Mouse (Mus musculus): ENCODE measurements around the gene Xiap. TPM values are rescaled to one million over a fixed set of nuclear protein-coding genes. Genes with fewer than 3 reads are reported as not detected.

Xiap gene
- polyA plus RNA-seq, 1 experiment from 2014 or later: 10.6 TPM

DNA sequence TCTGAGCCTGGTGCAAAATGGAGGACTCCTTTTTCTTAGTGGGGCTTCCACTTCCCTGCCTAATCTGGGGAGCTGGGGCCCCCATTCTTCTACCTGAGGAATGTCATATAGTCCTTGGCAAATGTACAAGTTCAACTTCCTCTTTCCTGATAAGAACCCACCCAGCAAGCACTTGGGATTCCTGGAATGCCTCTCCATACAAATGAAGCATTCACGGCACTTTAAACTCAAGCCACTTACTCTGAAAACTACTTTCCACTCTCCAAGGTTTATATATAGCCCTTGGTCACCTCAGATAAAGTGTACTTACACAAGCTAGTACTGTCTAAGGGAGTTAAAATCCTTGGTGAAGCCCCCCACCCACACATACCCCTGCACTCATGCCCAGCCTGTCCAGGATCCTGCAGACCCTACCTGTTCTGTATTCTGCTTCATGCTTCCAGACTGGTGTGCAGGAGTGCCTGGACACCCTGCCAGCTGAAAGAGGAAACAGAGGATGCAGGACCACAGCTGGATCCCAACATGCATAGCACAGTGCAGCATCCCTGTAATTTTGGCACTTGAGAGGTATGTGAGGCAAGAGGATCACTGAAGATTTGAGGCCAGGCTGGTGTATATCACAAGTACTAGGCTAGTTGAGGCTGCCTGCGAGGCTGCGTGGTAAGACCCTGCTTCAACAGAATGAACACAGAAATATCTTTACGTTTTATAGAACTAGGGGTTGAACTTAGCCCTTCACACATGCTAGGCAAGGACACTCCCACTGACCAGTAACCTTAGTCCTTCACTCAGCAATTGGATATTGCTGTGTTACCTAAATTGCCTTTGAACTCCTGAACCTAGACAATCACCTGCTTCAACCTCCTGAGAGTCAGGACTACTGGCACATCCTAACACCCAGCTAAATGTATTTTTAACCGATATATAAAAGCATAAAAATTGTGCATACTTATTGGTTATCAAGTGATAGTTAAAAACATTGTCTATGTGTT is 8.5 kb upstream of the Xiap start:
- 0 out of 2 replicates have a peak, but pooled peaks cover 3% of the 10 kb centered on the region for H3K4me1 ChIP-seq
- H3K9me3 ChIP-seq: no peaks in the 10 kb centered on the region
- H3K36me3 ChIP-seq (replicated peaks): no peaks in the 10 kb centered on the region
- 74% methylated on average over 5 of the region's 5 CpGs for WGBS
- no peaks in the 10 kb centered on the region for H3K27me3 ChIP-seq (ENCODE audit: poor library complexity, severe bottlenecking)
- DNase-seq (ENCODE audit: extremely low spot score, low spot score): no peak
- no peak overlapping the region for H3K27ac ChIP-seq
- H3K4me3 ChIP-seq: no peak overlapping the region

DNA sequence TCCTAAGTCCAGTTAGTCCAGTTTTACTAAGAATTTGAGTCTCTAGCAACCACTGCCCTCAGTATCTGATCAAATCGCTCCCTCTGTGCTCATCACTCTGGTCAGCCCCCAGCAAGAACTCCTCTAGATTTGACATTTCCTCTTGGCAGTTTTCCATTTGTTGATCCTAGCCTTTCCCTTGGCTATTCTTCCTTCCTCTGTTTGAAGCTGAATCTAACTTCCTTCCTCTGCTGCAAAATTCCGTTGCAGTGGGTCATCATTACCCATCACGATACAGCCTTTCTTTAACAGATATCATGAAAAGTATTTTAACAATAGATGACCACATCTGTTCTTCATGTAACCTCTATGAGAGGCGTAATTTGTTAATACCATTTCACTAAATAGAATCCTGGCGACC is 2.5 kb upstream of the Xiap start:
- no peak overlapping the region for H3K4me3 ChIP-seq
- H3K36me3 ChIP-seq (replicated peaks): no peaks in the 10 kb centered on the region
- H3K9me3 ChIP-seq: no peaks in the 10 kb centered on the region
- no peaks in the 10 kb centered on the region for H3K4me1 ChIP-seq
- WGBS: 80% methylated on average over 5 of the region's 5 CpGs
- H3K27me3 ChIP-seq (ENCODE audit: poor library complexity, severe bottlenecking): no peaks in the 10 kb centered on the region
- no peak for DNase-seq (ENCODE audit: extremely low spot score, low spot score)
- H3K27ac ChIP-seq: no peak overlapping the region

DNA sequence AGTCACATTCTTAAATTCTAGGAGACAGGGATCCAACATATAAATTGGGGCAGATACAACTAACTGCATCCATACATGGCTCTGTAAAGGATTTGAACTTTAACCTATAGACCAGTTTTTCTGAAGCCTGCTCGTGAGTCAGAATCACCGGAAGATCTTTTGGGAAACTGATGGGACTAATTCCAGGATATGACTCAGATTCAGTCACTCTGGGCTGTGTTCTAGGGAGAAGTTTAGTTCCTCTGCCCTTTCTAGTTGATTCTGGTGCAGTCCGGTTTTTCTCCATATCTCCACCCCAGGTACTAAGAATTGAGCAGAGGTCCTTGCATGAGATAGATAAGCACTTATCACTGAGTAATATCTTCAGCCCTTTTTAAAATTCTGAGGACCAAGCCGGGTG is 1.6 kb upstream of the Xiap start:
- Histone ChIP-seq H3K4me1 (no peaks in the 10 kb centered on the region), H3K36me3 (replicated peaks) (no peaks in the 10 kb centered on the region), H3K9me3 (no peaks in the 10 kb centered on the region), H3K27me3 (ENCODE audit: poor library complexity, severe bottlenecking) (no peaks in the 10 kb centered on the region), H3K4me3 (no peak overlapping the region), H3K27ac (no peak overlapping the region)
- no peak for DNase-seq (ENCODE audit: extremely low spot score, low spot score)
- 89% methylated on average over 4 of the region's 4 CpGs for WGBS

DNA sequence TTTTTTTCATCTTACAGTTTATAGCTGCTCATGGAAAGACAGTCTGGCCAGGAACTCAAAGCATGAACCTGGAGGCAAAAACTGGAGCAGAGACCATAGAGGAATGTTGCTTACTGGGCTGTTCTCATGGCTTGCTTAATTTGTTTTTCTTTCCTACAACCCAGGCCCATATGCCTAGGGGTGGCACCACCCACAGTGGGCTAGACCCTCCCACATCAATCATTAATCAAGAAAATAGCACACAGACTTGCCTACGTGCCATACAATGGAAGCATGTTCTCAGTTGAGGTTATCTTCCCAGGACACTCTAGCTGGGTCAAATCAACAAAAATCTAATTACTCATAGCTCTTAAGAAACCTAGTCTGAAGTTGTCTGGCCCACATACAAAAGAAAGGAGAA is 4.1 kb downstream of the Xiap start:
- H3K4me1 ChIP-seq: no peaks in the 10 kb centered on the region
- H3K36me3 ChIP-seq (replicated peaks): no peaks in the 10 kb centered on the region
- no peaks in the 10 kb centered on the region for H3K9me3 ChIP-seq
- DNase-seq (ENCODE audit: extremely low spot score, low spot score): no peak
- WGBS: 96% methylated on average over 1 of the region's 1 CpGs
- H3K27me3 ChIP-seq (ENCODE audit: poor library complexity, severe bottlenecking): no peaks in the 10 kb centered on the region
- no peak overlapping the region for H3K4me3 ChIP-seq
- H3K27ac ChIP-seq: no peak overlapping the region

DNA sequence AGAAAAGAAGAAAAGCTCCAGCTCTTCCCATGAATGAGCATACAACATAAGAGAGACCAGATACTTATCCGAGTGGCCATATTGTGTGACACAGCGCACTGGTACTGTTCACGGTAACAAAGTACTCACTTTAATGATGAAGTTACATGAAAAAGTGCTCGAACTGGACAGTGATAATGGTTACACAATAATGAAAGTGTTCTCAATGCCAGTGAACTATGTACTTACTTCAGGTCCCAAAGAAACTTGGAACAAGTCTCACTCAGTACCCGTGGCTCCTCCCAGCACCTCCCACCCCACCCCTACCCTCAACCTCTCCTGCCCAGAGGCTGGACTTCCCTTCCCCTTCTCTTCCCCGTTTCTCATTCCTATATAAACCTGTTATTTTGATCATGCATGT is 5.6 kb downstream of the Xiap start:
- no peaks in the 10 kb centered on the region for H3K9me3 ChIP-seq
- no peaks in the 10 kb centered on the region for H3K4me1 ChIP-seq
- H3K27me3 ChIP-seq (ENCODE audit: poor library complexity, severe bottlenecking): no peaks in the 10 kb centered on the region
- WGBS: 87% methylated on average over 6 of the region's 6 CpGs
- no peaks in the 10 kb centered on the region for H3K36me3 ChIP-seq (replicated peaks)
- H3K4me3 ChIP-seq: no peak overlapping the region
- H3K27ac ChIP-seq: no peak overlapping the region
- DNase-seq (ENCODE audit: extremely low spot score, low spot score): no peak

DNA sequence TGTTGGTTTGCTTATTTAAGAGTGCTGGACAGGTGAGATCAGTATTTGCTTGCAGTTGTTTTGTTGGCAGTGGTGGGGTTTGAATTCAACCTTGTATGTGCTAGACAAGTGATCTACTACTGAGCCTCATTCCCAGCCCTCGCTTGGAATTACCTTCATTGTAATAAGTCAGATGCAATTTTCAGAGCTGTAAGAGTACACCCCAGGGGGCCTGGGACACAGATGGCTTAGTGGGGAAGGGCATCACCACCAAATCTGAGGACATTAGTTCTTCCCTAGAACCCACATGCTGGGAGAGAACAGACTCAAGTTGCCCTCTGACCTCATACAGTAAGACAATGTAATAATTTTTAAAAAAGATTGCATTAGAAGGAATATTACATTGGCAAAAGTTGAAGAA is 7.3 kb downstream of the Xiap start:
- WGBS: 88% methylated on average over 1 of the region's 1 CpGs

DNA sequence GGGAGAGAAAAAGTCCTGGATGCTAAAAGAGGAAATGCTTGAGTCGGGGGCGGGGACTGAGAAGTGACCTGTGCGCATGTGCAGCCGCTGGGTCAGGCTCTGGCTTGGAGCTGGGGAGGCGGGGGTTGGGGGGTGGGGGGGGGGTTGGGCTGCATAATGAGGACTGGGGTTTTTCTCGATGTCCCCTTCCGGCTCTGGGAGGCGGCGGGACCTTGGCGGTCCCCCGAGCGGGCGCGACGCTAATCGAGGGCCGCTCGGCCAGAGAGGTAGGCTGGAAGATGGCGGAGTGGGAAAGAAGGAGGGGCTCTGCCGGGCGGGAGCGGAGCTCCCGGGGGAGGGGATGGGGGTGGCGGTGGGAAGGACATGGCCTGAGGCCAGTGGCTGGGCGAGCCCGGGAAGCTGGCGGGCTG is 8.3 kb downstream of the Xiap start:
- H3K4me3 ChIP-seq: peak overlapping the region; percentile 54
- H3K27me3 ChIP-seq (ENCODE audit: poor library complexity, severe bottlenecking): no peaks in the 10 kb centered on the region
- peaks cover 10% of the 10 kb centered on the region for H3K36me3 ChIP-seq (replicated peaks)
- H3K4me1 ChIP-seq: no peaks in the 10 kb centered on the region
- H3K27ac ChIP-seq: peak overlapping the region; percentile 93
- peak; percentile 76 for DNase-seq (ENCODE audit: extremely low spot score, low spot score)
- H3K9me3 ChIP-seq: no peaks in the 10 kb centered on the region
- WGBS: 35% methylated on average over 21 of the region's 27 CpGs

More for the DNA sequence above, 7.3 kb downstream of the Xiap start:
- no peaks in the 10 kb centered on the region for H3K9me3 ChIP-seq
- no peak overlapping the region for H3K27ac ChIP-seq
- H3K4me3 ChIP-seq: no peak overlapping the region
- H3K27me3 ChIP-seq (ENCODE audit: poor library complexity, severe bottlenecking): no peaks in the 10 kb centered on the region
- H3K36me3 ChIP-seq (replicated peaks): 0 out of 2 replicates have a peak, but pooled peaks cover 3% of the 10 kb centered on the region
- no peaks in the 10 kb centered on the region for H3K4me1 ChIP-seq
- no peak for DNase-seq (ENCODE audit: extremely low spot score, low spot score)

DNA sequence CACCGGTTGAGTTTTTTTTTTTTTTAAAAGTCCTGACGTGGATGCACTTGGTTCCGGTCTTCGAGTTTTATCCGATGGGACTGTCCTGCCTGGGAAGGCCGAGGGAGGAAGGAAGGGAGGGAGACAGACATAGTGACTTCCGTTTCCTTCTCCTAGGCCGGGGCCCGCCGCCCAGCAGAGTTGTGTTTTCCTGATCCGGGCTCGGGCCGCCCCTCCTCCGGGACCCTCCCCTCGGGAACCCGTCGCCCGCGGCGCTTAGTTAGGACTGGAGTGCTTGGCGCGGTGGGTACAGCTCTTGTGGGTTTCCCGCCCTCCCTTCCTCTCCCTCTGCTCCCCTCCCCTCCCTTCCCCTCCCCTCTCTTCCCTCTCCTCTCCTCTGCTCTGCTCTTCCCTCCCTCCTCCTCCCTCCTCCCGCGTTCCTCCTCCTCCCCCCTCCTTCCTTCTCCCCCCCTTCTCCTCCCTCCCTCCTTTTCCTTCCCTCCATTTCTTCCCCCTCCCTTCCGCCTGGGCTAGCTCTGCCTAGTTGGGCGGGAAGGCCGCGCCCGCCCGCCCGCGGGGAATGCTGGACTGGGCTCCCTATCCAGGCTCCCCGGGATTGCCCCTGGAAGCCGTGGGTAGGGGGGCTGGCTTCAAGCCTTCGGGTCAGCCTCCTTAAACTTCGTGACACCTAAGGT is 8.9 kb downstream of the Xiap start:
- H3K4me3 ChIP-seq: peak overlapping the region; percentile 54
- peak overlapping the region; percentile 93 for H3K27ac ChIP-seq
- no peaks in the 10 kb centered on the region for H3K9me3 ChIP-seq
- no peaks in the 10 kb centered on the region for H3K4me1 ChIP-seq
- H3K36me3 ChIP-seq (replicated peaks): peaks cover 15% of the 10 kb centered on the region
- no peaks in the 10 kb centered on the region for H3K27me3 ChIP-seq (ENCODE audit: poor library complexity, severe bottlenecking)
- peak; percentile 80 for DNase-seq (ENCODE audit: extremely low spot score, low spot score)
- 15% methylated on average over 29 of the region's 37 CpGs for WGBS

DNA sequence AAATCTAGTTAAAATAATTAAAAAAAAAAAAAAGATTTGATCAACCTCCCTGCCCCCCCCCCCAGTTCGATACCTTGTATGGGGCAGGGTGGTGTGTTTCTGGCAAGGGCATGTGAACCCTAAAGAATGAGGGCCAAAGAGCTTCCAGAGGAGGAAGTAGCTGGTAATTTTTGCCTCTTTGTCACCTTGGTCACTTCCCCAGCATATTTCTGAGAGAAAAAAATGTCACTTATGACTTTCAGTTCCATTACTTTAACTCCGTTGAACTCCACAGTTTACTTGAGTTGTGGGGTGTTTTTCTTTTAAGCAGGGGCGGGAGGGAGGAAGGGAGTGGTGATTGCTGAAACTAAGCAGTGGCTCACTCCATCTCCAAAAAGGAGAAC is 9.4 kb downstream of the Xiap start:
- WGBS: 19% methylated on average over 3 of the region's 3 CpGs
- DNase-seq (ENCODE audit: extremely low spot score, low spot score): no peak
- peak overlapping the region; percentile 93 for H3K27ac ChIP-seq

DNA sequence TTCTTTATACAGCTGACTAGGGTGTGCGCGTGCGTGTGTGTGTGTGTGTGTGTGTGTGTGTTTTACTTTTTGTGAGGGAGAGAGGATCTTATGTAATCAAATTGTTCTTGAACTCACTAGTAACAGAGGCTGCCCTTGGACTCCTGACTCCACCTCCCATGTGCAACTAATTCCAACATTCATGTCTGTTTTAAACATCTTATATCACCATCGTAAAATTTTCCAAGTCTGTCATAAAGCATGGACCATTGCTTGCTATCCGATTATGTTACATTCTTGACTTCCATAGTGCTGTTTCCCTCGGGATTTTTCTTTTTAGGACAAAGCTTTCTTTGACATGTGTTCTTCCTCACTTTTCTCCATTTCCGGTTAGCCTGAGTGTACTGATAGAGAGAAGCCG is 28.3 kb downstream of the Xiap start:
- 91% methylated on average over 8 of the region's 8 CpGs for WGBS
- DNase-seq (ENCODE audit: extremely low spot score, low spot score): no peak
- no peaks in the 10 kb centered on the region for H3K4me1 ChIP-seq
- no peaks in the 10 kb centered on the region for H3K27me3 ChIP-seq (ENCODE audit: poor library complexity, severe bottlenecking)
- H3K36me3 ChIP-seq (replicated peaks): peaks cover 8% of the 10 kb centered on the region
- H3K4me3 ChIP-seq: no peak overlapping the region
- no peak overlapping the region for H3K27ac ChIP-seq
- no peaks in the 10 kb centered on the region for H3K9me3 ChIP-seq

More for the DNA sequence above, 9.4 kb downstream of the Xiap start:
- Histone ChIP-seq H3K4me3 (peak overlapping the region; percentile 54), H3K27me3 (ENCODE audit: poor library complexity, severe bottlenecking) (no peaks in the 10 kb centered on the region), H3K36me3 (replicated peaks) (peaks cover 18% of the 10 kb centered on the region), H3K9me3 (no peaks in the 10 kb centered on the region), H3K4me1 (no peaks in the 10 kb centered on the region)

DNA sequence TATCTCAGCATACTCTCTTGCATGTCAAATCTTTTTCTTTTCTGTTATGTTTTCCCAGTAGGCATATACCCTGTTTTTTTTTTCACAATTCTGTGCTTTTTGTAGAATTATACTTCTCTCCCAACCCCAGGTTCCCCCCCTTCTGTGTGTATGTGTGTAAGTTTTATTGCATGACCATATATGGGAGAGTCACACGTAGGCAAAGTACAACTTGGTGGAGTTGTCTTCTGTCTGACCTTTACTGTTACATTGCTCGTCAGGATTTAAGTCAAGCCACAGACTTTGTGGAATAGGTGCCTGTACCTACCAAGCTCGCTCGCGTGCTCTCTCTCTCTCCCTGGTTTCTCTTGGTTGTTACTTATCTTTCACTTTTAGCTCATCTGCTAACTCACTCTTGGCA is 28.7 kb downstream of the Xiap start:
- Histone ChIP-seq H3K4me1 (no peaks in the 10 kb centered on the region), H3K36me3 (replicated peaks) (peaks cover 8% of the 10 kb centered on the region), H3K9me3 (no peaks in the 10 kb centered on the region), H3K27ac (no peak overlapping the region), H3K27me3 (ENCODE audit: poor library complexity, severe bottlenecking) (no peaks in the 10 kb centered on the region), H3K4me3 (no peak overlapping the region)
- WGBS: 96% methylated on average over 5 of the region's 5 CpGs
- DNase-seq (ENCODE audit: extremely low spot score, low spot score): no peak

DNA sequence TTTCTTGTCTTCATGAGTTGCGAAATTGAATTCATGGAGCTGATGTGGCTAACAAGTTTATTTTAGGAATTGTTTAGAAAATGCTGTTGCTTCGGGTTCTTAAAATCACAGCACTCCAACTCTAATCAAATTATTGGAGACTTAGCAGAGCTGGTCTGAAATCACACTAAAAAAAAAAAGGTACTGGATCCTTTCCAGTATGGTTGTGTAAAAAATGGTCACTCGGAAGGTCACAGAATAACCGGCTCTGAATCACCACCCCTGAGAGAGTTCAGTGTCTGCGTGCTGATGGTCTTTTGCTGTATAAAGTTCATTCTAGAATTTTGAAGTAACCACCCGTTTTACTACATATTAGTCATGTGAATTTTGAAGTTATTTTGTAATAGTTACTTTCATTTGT is 47.7 kb downstream of the Xiap start:
- no peaks in the 10 kb centered on the region for H3K4me1 ChIP-seq
- H3K4me3 ChIP-seq: no peak overlapping the region
- 93% methylated on average over 6 of the region's 6 CpGs for WGBS
- no peak overlapping the region for H3K27ac ChIP-seq
- no peak for DNase-seq (ENCODE audit: extremely low spot score, low spot score)
- H3K9me3 ChIP-seq: 0 out of 2 replicates have a peak, but pooled peaks cover 9% of the 10 kb centered on the region
- H3K27me3 ChIP-seq (ENCODE audit: poor library complexity, severe bottlenecking): no peaks in the 10 kb centered on the region
- H3K36me3 ChIP-seq (replicated peaks): peaks cover 52% of the 10 kb centered on the region

DNA sequence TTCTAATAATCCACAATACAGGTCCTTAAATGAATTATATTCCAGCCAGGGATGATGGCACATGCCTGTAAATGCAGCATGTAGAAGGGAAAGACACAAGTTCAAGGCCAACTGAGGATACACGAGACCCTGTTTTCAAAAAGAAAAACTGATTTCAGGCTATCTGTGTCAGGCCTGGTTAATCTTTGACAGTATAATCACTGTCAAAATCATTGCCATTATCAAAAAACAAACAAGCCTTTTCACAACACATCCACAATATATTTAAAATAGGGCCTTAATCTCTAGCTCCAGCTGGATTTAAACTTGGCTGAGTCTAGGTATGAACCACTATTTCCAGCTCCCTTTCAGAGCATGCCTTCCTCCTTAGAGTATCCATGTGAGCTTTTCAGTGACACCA is 51.1 kb downstream of the Xiap start:
- WGBS: 84% methylated on average over 1 of the region's 1 CpGs

More for the DNA sequence above, 51.1 kb downstream of the Xiap start:
- Histone ChIP-seq H3K36me3 (replicated peaks) (peaks cover 21% of the 10 kb centered on the region), H3K27ac (no peak overlapping the region), H3K4me1 (no peaks in the 10 kb centered on the region), H3K4me3 (no peak overlapping the region), H3K27me3 (ENCODE audit: poor library complexity, severe bottlenecking) (no peaks in the 10 kb centered on the region), H3K9me3 (0 out of 2 replicates have a peak, but pooled peaks cover 9% of the 10 kb centered on the region)
- DNase-seq (ENCODE audit: extremely low spot score, low spot score): no peak
